Mouse (Mus musculus): Measurements from ENCODE around the gene Ttll7.

DNA sequence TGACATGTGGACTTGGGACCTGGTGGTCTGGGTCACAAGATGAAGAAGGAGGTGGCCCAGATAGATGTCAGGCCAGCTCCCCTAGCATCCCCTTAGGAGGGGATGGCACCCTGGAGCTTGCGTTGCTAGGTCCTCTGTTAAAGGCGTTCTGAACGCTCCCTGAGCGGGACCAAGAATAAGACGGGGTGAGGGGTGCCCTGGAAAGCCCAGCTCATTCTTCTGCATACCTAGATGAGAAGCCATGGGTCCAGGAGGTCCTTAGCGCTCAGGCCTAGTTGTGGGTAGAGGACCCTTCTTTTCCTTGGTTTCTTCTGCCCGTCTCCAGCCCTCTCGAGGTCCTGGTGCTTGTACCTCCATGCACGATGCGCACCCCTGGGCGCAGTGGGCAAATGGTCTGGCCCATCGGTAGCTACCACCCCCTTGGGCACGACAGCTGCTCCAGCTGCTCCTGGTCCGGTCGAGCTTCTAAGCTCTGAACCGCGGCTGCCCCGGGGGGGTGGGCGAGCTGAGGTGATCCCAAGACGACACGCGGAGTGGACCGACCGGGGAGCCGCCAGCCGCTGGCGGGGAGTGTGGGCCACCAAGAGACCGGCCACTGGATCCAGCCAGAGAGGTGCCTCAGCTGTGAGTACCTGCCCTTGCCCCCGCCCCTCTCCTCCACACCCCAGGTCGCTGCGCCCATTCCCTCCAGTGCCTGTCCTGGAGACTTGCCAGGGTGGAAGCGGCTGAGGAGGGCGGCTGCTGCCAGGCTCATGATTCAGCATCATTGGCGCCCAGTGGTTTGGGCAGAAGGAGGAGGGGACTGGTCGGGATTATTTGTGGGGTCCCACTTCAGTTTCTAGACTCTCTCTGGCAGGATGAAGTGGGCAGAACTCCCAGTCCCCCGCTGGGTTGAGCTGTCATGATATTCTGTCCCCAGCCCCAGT, at the start of gene Ttll7:
- TF ChIP-seq CTCF (conservative IDR thresholded peaks at IDR 0.05; ENCODE audit: low read length) (no peak), NANOG (IDR thresholded peaks at IDR 0.05; ENCODE audit: borderline replicate concordance, low read length) (no peak)
